Mouse (Mus musculus): ENCODE measurements around the gene Crat.

DNA sequence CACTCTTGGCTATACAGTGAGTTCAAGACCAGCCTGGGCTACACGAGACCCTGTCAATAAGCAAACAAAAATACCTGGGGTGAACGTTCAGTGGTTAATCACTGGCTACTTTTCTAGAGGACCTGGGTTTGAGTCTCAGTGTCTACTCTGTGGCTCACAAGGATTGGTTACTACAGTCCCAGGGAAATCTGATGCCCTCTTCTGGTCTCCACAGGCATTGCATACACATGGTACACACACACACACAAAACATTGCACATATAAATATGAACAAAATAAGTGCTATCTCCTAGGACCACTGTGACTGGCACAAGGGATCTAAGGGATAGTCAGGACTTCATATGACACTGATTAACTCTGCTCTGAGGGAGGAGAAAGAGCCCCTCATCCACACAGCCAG, 26.6 kb downstream of the Crat start:
- no peak for TF ChIP-seq CTCF (IDR thresholded peaks at IDR 0.05; ENCODE audit: insufficient read depth, low read depth, low read length)
- no peak for TF ChIP-seq POLR2A (IDR thresholded peaks at IDR 0.05; ENCODE audit: insufficient read depth, low read depth, low read length)
